Mouse (Mus musculus) common myeloid progenitor, adult 5-6 weeks (primary cell): ENCODE measurements at regions not wholly inside any gene's neighbourhood (a gene's known extent, or its start where the extent isn't known, plus 50 kb on each side); places are given as distances from the start of the nearest gene placed in this dataset.
A peak's percentile ranks its signal among the peaks of the same experiment; 100 is the strongest.

ENCODE experiments used
- ATAC-seq: replicated peaks from 2 replicates; pipeline ENCODE4 v1.8.0; 2016; ENCODE audit warnings: low read depth, mild to moderate bottlenecking, moderate TSS enrichment, inconsistent platforms; ENCODE audit not compliant: poor library complexity, severe bottlenecking

DNA sequence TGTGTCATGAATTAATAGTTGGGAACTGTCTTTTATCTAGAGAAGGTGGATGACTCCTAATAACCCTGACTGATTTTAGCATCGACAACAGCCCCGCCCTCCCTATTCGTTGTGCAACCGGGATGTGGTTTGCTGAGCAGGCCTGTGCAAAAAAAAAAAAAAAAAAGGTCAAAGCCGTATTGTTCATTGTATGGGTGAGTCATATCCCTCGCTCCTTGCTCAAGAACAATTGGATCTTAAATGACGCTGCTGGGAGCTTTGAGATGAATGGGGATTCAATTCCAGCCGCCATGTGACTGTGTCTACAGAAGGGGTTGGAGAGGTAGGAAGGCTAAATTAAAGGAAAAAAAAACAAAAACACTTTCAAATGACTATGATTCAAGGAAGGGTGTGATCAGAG is 68.1 kb upstream of the Abca1 start:
- peak; percentile 95 for ATAC-seq

DNA sequence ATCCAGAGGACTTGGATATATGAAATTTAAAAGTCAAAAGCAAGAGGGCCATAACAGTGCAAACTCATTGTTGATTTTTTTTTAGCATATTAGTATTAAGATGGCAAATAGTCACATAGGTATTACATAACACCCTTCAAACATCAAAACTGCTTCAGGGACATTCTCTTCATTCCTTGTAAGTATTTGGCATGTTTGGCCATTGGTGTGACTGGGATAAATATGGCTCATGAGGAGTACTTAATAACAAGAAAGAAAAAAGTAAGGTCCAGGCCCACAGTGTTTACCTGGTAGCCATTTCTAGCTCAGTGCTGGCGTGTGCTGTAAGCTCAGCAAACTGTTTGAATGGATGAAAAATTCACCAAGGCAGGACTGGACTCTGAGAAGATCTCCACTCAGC is 67.4 kb upstream of the Abca1 start:
- no peak for ATAC-seq

DNA sequence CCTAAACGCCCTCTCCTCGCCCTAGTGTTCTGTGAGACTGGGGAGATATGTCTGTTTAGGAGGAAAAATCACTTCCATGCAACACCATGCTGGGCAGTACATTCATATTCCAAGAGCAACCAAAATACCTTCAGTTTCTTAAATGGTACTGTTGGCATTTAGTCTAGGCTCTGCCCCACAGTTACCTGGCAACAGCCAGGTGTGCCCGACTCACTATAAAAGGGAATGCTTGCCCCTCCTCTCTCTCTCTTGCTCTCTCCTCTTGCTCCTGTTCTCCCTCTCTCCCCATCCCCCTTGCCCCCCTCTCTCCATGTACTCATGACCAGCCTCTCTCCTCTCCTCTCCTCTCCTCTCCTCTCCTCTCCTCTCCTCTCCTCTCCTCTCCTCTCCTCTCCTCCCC is 66.7 kb upstream of the Abca1 start:
- ATAC-seq: no peak

DNA sequence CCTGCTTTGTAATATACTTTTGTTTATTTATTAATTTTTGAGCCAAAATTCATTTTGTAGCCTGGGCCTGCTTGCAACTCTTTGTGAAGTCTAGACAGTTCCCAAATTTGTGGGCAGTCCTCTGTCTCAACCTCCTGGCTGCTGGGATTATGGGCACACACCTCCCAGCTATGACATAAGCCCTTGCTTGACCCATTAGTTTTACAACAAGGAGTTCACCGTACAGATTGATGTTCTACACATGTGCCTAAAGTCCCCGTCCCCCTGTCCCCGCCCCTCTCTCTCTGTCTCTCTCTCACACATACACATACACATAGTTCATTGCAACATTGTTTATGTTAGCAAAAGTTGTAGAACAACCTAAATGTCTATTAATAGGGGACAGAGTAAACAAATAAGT is 63.7 kb upstream of the Abca1 start:
- no peak for ATAC-seq

DNA sequence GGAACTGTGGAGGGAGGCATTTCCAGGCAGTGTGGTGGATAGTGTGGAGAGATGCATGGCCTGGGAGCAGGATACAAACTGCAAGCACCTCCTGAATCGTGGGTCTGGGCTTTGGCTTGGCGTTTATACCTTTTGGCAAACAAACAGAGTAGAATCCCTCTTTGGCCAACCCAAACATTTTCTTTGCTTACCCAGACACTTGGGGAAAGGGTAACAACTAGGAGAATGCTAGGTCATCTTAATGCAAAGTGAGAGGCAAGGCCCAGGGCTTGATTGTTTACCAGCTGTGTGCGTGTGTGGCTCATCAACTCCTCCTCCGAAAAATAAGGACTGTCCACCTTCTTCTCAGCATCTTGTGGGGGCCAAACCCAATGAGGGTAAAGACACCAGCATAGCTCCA is 61.1 kb upstream of the Abca1 start:
- no peak for ATAC-seq

DNA sequence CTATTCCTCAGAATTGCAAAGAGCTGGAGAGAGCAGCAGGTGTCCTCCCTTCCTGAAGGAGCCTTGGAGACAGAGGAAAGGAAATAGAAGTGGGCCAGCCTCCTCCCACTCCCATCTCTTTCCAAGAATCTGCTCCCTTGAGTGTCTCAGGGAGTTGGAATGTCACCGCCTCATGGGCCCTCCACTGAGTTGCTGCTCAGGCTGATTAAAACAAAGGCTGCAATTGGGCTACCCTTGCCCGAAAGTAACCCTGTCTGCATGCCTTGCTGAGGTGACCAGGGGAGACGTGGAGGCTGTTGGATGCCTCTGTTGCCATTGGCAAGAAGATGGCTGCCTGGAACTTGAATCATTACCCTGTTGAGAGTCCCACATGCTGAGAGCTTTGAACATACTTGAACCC is 59.7 kb upstream of the Abca1 start:
- no peak for ATAC-seq

DNA sequence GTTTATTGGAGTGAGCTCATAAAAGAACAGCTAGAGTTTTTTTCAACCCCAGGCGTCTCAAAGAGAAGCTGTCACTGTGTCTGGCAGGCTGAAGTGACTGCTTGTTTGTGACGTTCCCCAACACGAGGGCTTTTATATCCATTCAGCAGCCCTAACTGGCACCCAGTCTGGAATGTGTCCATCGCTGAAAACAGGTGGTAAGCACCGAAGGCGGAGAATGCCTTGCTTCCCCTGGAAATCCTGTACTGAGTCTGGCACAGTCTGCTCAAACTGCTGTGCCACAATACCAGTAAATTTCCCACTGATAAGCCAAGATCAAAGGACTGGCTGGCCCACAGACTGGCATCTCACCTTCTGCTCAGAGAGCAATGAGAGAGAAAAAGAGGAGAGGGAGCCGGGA is 59.1 kb upstream of the Abca1 start:
- no peak for ATAC-seq

DNA sequence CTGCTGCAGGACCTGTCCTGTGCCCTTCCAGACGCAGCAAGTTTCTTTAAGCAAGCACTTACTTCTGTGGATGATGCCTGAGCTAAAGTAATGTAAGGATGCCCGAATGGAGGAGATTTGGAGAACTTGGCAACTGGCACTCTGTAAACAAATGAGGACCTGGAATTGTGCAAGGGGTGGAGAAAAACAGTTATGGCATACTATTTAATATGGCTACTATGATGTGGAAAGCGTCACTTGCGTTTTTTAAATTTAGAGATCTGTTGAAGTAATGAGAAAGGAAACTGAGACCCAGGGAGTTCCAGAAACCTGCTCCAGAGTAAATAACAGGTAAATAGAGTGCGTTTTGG is 58.6 kb upstream of the Abca1 start:
- ATAC-seq: no peak; the same call in 1 of the 2 replicates

DNA sequence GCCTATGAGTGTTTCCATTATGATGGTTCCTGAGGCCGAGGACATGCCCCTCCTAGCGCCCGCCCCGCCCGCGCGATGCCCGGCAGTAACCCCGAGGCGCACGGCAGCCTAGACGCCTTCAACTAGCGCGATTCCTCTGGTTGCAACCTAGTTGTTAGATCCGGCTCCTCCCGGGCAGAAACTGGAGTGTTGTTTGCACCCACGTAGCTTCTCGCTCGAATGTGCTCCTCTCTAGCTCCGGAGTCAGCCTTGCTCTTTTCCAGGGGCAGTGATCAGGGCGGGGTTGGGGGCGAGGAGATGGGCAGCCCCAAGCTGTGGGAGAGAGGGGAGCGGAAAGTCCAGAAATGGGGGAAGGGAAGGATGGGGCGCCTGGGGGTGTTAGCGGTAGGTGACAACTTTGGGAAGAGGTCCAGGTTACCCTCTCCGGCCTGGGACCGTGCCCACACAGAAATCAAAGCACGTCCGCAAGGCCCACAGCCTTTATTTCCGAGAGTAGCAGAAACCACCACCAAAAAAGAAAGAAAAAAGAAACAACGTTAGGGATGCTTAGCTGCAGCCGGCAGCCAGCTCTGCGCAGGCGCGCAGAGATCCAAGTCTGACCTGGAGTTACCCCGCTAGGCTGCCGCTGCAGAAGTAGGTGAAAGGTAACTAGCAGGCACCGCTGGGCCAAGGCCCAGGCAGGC is 58.1 kb upstream of the Abca1 start:
- ATAC-seq: peak; percentile 79

DNA sequence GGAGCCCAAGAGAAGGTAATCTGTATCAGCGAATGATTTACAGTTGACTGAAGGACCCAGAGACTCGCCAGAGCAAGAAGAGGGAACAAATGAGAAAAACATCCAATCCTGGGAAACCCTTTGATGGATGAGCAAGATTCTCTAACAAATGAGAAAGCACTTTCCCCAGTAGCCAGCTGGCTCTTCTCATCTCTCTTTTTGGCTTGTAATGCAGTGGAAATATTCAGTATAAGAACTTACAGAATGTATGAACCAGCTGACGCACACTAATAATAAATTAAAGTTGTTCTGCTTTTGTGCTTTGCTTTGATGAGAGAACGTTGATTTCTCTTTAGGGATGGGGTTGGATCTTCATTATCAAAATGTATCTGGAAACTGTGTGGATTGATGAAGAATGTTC is 52.8 kb upstream of the Abca1 start:
- ATAC-seq: no peak

DNA sequence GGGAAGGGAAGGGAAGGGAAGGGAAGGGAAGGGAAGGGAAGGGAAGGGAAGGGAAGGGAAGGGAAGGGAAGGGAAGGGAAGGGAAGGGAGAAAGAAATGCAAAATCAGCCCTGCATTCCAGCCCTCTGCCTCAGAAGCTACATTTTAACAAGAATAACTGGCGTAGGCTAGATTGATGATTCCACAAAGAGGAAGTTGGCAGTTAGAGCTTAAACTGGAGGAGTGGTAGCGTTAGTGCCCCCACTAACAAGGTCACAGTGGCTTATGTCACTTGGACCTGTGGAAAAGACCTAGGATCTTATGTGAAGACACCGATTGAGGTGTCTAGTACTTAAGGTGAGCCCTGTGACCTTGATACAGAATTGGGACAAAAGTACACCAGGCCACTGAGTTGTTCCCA is 51.0 kb upstream of the Abca1 start:
- peak; percentile 63 for ATAC-seq
